ENCODE assay signal across 9 mouse cellular contexts in the genomic region with DNA sequence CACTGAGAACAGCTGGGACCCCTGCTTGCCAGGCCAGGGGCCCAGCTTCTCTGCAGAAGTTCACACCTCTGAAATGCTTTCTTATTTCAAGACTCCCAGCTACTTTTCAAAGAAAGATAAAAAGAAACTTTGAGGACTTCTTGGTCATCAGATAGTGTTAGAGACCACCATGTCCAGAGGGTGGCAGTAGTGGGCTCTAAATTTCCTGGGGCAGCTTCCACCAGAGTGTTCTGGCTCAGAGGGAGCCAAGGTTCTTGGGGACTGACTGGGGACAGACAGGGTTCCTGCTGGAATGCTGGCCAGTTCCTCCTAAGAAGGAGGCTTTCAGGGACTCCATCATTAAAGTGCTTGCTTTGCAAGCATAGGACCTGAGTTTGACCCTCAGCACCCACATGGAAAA. TPM values are rescaled to one million over a fixed set of nuclear protein-coding genes. Genes with fewer than 3 reads are reported as not detected.
DNase-seq lines count a peak whose midpoint lies in the region; ATAC-seq lines count a peak whose summit lies in the region.
"Had no signal": no experiment of that assay in that cellular context is flagged by ENCODE, and none has a peak within 500 bp of the region (broad histone marks: within the 10 kb centered on the region; RNA-seq: fewer than 3 reads in every experiment).

No protein-coding gene starts in this region.

- H3K4me1 ChIP-seq in midbrain, embryonic 11.5 days (ENCODE audit: control insufficient read depth, insufficient read depth, low read length): no peaks in the 10 kb centered on the region
- H3K4me1 ChIP-seq in midbrain, embryonic 16.5 days (ENCODE audit: control insufficient read depth, insufficient read depth, low read length): no peaks in the 10 kb centered on the region

- DNase-seq in heart, adult 8-10 months (ENCODE audit: low spot score): peak; percentile 9
- DNase-seq in heart, postnatal 25 days (ENCODE audit: low spot score): no peak
- peak; percentile 76 for DNase-seq in midbrain, embryonic 11.5 days (ENCODE audit: low spot score, missing footprints)
- peak; percentile 41 for DNase-seq in R1 (ENCODE audit: low read depth, low spot score)
- peak; percentile 10 to 63 for DNase-seq in kidney, postnatal 36 days
- no peak for DNase-seq in spleen, postnatal 14 days (ENCODE audit: low spot score in 2 of 2)

- intact Hi-C loops in heart, postnatal 25 days (cut with DNase I): no loop called here

- H3K36me3 ChIP-seq in midbrain, embryonic 11.5 days (ENCODE audit: control insufficient read depth, insufficient read depth, low read length): no peaks in the 10 kb centered on the region
- H3K36me3 ChIP-seq in midbrain, embryonic 16.5 days (ENCODE audit: control insufficient read depth, insufficient read depth, low read length): no peaks in the 10 kb centered on the region

- H3K9ac ChIP-seq in midbrain, embryonic 11.5 days (ENCODE audit: low read length): no peak overlapping the region
- no peak overlapping the region for H3K9ac ChIP-seq in midbrain, embryonic 16.5 days (ENCODE audit: low read depth, low read length)

- H3K4me2 ChIP-seq in midbrain, embryonic 11.5 days: no peak overlapping the region
- H3K4me2 ChIP-seq in midbrain, embryonic 16.5 days (ENCODE audit: low read length): no peak overlapping the region

- no peak for ATAC-seq in midbrain, embryonic 11.5 days (ENCODE audit: low FRiP score)
- ATAC-seq in midbrain, embryonic 16.5 days: no peak
- ATAC-seq in cerebellum, adult (ENCODE audit: insufficient number of reproducible peaks, low FRiP score, low TSS enrichment): no peak

- no peak overlapping the region for H3K4me3 ChIP-seq in midbrain, embryonic 11.5 days (ENCODE audit: low read depth, low read length)
- no peak overlapping the region for H3K4me3 ChIP-seq in midbrain, embryonic 16.5 days (ENCODE audit: low read depth, low read length)

- no peaks in the 10 kb centered on the region for H3K9me3 ChIP-seq in midbrain, embryonic 11.5 days (ENCODE audit: control insufficient read depth, low read length)
- no peaks in the 10 kb centered on the region for H3K9me3 ChIP-seq in midbrain, embryonic 16.5 days (replicated peaks; ENCODE audit: control insufficient read depth, low read length, poor library complexity, severe bottlenecking)

- no peak overlapping the region for H3K27ac ChIP-seq in midbrain, embryonic 11.5 days (ENCODE audit: low read depth, low read length)
- H3K27ac ChIP-seq in midbrain, embryonic 16.5 days (ENCODE audit: low read length): no peak overlapping the region

- H3K27me3 ChIP-seq in midbrain, embryonic 11.5 days (ENCODE audit: control insufficient read depth, insufficient read depth, low read length): no peaks in the 10 kb centered on the region
- no peaks in the 10 kb centered on the region for H3K27me3 ChIP-seq in midbrain, embryonic 16.5 days (ENCODE audit: control insufficient read depth, insufficient read depth, low read depth, low read length)

RNA-seq across cellular contexts. Expression of a gene that starts 31.8 kb away (rescaled TPM):
- total RNA-seq in heart, adult 8-10 months (2022): not detected
- not detected for total RNA-seq in heart, postnatal 25 days (2021)
- 0.15 and 0.16 TPM in 2 replicates for polyA plus RNA-seq in midbrain, embryonic 11.5 days (2014; fragmentation: Nextera tagmentation; extraction: Ambion mirVana)
- 0.20 and 0.51 TPM in 2 replicates for polyA plus RNA-seq in midbrain, embryonic 16.5 days (2015; fragmentation: Nextera tagmentation; extraction: Ambion mirVana)
- polyA plus RNA-seq: heart, embryonic 14.5 days had no signal

RNA-seq across cellular contexts. Expression of a gene that starts 36.5 kb away (rescaled TPM):
- total RNA-seq in heart, adult 8-10 months (2022): under 1 TPM in 3 of 4 experiments, not detected in 1; 0.14 to 0.22 (median 0.16) TPM
- under 1 TPM; 0.13 to 0.39 TPM for total RNA-seq in heart, postnatal 25 days (2021)
- 0.12 and 0.37 TPM in 2 replicates for polyA plus RNA-seq in midbrain, embryonic 11.5 days (2014; fragmentation: Nextera tagmentation; extraction: Ambion mirVana)
- 0.14 and 0.30 TPM in 2 replicates for polyA plus RNA-seq in midbrain, embryonic 16.5 days (2015; fragmentation: Nextera tagmentation; extraction: Ambion mirVana)

Comparison
In these comparisons a context has a peak if more than half of its experiments do, and no peak if none do; other contexts are left out.
1. DNase-seq: peak in heart, adult 8-10 months (single experiment), midbrain, embryonic 11.5 days (single experiment), R1 (single experiment) and kidney, postnatal 36 days (2 of 2); none in heart, postnatal 25 days (single experiment) and spleen, postnatal 14 days (0 of 2).